Mouse (Mus musculus): ENCODE data around the gene Slc25a29.

DNA sequence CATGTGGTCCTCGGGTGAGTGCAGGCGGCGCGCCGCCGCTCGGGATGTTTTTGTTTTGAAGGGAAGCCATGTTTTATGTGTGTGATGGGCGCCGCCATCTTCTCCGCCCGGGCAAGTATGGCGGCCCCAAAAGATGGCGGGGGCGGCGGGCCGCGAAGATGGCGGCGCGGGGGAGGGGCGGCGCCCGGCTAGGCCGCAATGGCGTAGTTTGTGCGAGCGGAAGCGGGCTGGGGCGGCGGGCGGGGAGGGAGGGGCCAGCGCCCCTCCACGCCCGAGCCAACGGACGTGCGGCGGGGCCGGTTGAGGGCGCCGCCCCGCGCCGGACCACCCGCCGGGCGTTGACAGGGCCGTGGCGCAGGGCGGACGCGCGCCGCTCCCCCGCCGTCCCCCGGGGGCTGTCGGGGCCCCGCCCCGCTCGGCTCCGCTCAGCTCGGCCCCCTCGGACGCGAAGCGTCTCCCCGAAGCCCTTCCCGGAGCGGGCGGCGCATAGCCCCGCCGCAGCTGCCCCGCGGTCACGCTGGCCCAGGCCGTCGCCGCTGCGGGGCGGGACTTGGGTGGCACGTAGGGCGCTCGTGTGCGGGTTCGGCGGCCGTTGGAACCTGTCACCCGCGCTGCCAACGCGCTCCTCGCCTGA is 41.5 kb downstream of the Slc25a29 start:
- TF ChIP-seq POLR2A (IDR thresholded peaks at IDR 0.05; ENCODE audit: low read depth, low read length) (peak; percentile 42; the same call in 1 of the 2 replicates), CTCF (conservative IDR thresholded peaks at IDR 0.05 in 1 of 2, IDR thresholded peaks at IDR 0.05 in 1 of 2; ENCODE audit: low read depth in 2 of 2, low read length in 2 of 2) (no peak), MEF2A (IDR thresholded peaks at IDR 0.05; ENCODE audit: borderline replicate concordance, low read depth, low read length) (no peak), EP300 (IDR thresholded peaks at IDR 0.05; ENCODE audit: low read length) (no peak)
